Mouse (Mus musculus) ES-E14 (cell line): ENCODE measurements around the gene Hist2h2be.

Experiments
- CHD2 ChIP-seq: IDR thresholded peaks from 2 replicates; pipeline ENCODE4 v1.6.1; 2014; ENCODE audit warnings: mild to moderate bottlenecking, low read depth, low read length, inconsistent platforms
- HCFC1 ChIP-seq: IDR thresholded peaks from 2 replicates; pipeline ENCODE4 v1.6.1; 2012; ENCODE audit warnings: low read length, inconsistent platforms, borderline replicate concordance; ENCODE audit not compliant: insufficient read depth
- MAFK ChIP-seq: IDR thresholded peaks from 2 replicates; pipeline ENCODE4 v1.6.1; 2014; ENCODE audit warnings: mild to moderate bottlenecking, low read depth, low read length, inconsistent platforms; ENCODE audit not compliant: insufficient read depth
- ZNF384 ChIP-seq: IDR thresholded peaks from 2 replicates; pipeline ENCODE4 v1.6.1; 2012; ENCODE audit warnings: low read depth, low read length, inconsistent platforms

DNA sequence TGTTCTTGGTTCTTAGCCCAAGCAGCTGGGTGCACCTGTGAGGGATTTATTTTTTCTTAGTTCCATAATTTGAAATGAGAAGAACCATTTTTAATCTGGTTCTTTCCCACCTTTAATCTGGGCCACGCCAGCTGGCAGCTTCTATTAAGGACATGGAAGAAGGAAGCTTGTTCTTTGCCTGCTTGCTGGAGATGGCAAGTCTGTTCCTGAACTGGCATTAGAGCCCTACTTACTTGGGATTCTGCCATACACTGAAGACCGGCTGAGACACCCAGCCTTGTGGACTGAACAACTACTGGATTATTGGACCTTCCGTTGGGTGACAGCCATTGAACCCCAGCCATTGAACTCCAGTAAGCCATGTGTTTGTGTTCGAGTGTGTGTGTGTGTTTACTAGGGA lies 1.9 kb downstream of the Hist2h2be start:
- no peak for TF ChIP-seq CHD2
- no peak for TF ChIP-seq MAFK
- no peak for TF ChIP-seq ZNF384
- TF ChIP-seq HCFC1, result no peak
